9 mouse cellular contexts compared by ENCODE assay signal in genomic region chr9:67435333-67436154, GRCm38 (mm10).
DNase-seq lines count a peak whose midpoint lies in the region; ATAC-seq lines count a peak whose summit lies in the region.
"Had no signal": no experiment of that assay in that cellular context is flagged by ENCODE, and none has a peak within 500 bp of the region (broad histone marks: within the 10 kb centered on the region; RNA-seq: fewer than 3 reads in every experiment).

No protein-coding gene starts in this region.

- H3K9ac ChIP-seq in neural tube, embryonic 12.5 days: peak overlapping the region; percentile 18; the same call in 1 of the 2 replicates
- H3K9ac ChIP-seq in forebrain, embryonic 15.5 days (replicated peaks): 0 out of 2 replicates have a peak overlapping the region, but pooled peaks have one; percentile 16
- no peak overlapping the region for H3K9ac ChIP-seq in limb, embryonic 12.5 days (replicated peaks)
- H3K9ac ChIP-seq: liver, embryonic 15.5 days had no signal

- no peak overlapping the region for H3K4me2 ChIP-seq in neural tube, embryonic 12.5 days (replicated peaks)
- peak overlapping the region; percentile 11; the same call in 1 of the 2 replicates for H3K4me2 ChIP-seq in forebrain, embryonic 15.5 days (replicated peaks)
- 0 out of 2 replicates have a peak overlapping the region, but pooled peaks have one; percentile 2 for H3K4me2 ChIP-seq in limb, embryonic 12.5 days
- H3K4me2 ChIP-seq: liver, embryonic 15.5 days had no signal

- no peak for DNase-seq in neural tube, embryonic 10.5 days (ENCODE audit: extremely low spot score, low spot score)
- DNase-seq in heart, postnatal 14 days: peak; percentile 27 to 65
- no peak for DNase-seq in spleen, adult 12 weeks (ENCODE audit: low spot score)
- DNase-seq in natural killer cell, adult 2 months (ENCODE audit: low spot score in 2 of 2): no peak
- no peak for DNase-seq in adrenal gland, adult 8-10 months

- no peak overlapping the region for H3K27ac ChIP-seq in neural tube, embryonic 12.5 days
- H3K27ac ChIP-seq in forebrain, embryonic 15.5 days (replicated peaks): peak overlapping the region; percentile 73
- H3K27ac ChIP-seq in limb, embryonic 12.5 days: peak overlapping the region; percentile 56; the same call in 1 of the 2 replicates
- H3K27ac ChIP-seq: liver, embryonic 15.5 days had no signal

- H3K4me3 ChIP-seq in neural tube, embryonic 12.5 days: no peak overlapping the region
- H3K4me3 ChIP-seq in forebrain, embryonic 15.5 days: no peak overlapping the region
- H3K4me3 ChIP-seq in limb, embryonic 12.5 days (replicated peaks): no peak overlapping the region
- H3K4me3 ChIP-seq: liver, embryonic 15.5 days had no signal

- H3K9me3 ChIP-seq in neural tube, embryonic 12.5 days: no peaks in the 10 kb centered on the region
- H3K9me3 ChIP-seq in forebrain, embryonic 15.5 days: no peaks in the 10 kb centered on the region
- no peaks in the 10 kb centered on the region for H3K9me3 ChIP-seq in limb, embryonic 12.5 days
- H3K9me3 ChIP-seq: liver, embryonic 15.5 days had no signal

- intact Hi-C loops in heart, postnatal 14 days (cut with DNase I): no loop called here

- H3K27me3 ChIP-seq in neural tube, embryonic 12.5 days (replicated peaks): no peaks in the 10 kb centered on the region
- no peaks in the 10 kb centered on the region for H3K27me3 ChIP-seq in forebrain, embryonic 15.5 days
- H3K27me3 ChIP-seq in limb, embryonic 12.5 days: no peaks in the 10 kb centered on the region
- H3K27me3 ChIP-seq: liver, embryonic 15.5 days had no signal

- H3K36me3 ChIP-seq in neural tube, embryonic 12.5 days: no peaks in the 10 kb centered on the region
- H3K36me3 ChIP-seq in forebrain, embryonic 15.5 days: no peaks in the 10 kb centered on the region
- no peaks in the 10 kb centered on the region for H3K36me3 ChIP-seq in limb, embryonic 12.5 days
- H3K36me3 ChIP-seq: liver, embryonic 15.5 days had no signal

- ATAC-seq in neural tube, embryonic 12.5 days (ENCODE audit: low FRiP score, low read depth): no peak
- ATAC-seq in forebrain, embryonic 15.5 days (replicated peaks): peak; percentile 93
- ATAC-seq in limb, embryonic 12.5 days (ENCODE audit: insufficient number of reproducible peaks, insufficient read depth, low FRiP score, low TSS enrichment, low read depth): no peak

- 56% methylated on average over 10 of the region's 10 CpGs for WGBS in neural tube, embryonic 12.5 days
- WGBS in forebrain, embryonic 15.5 days: 14% methylated on average over 10 of the region's 10 CpGs
- 49% methylated on average over 10 of the region's 10 CpGs for WGBS in limb, embryonic 12.5 days

- peaks cover 8% of the 10 kb centered on the region; the same call in 1 of the 2 replicates for H3K4me1 ChIP-seq in neural tube, embryonic 12.5 days
- peaks cover 11% of the 10 kb centered on the region for H3K4me1 ChIP-seq in forebrain, embryonic 15.5 days
- H3K4me1 ChIP-seq in limb, embryonic 12.5 days (replicated peaks): peaks cover 20% of the 10 kb centered on the region
- H3K4me1 ChIP-seq: liver, embryonic 15.5 days had no signal

Comparison
In these comparisons a context has a peak if more than half of its experiments do, and no peak if none do; other contexts are left out.
1. DNase-seq: peak in heart, postnatal 14 days (2 of 2); none in neural tube, embryonic 10.5 days (single experiment), spleen, adult 12 weeks (single experiment), natural killer cell, adult 2 months (0 of 2) and adrenal gland, adult 8-10 months (single experiment).